Mouse (Mus musculus) kidney, adult 2 months (tissue): Measurements from ENCODE around the gene Cd52.

ENCODE experiments used
- CTCF ChIP-seq: fragments of 200-500 bp; conservative IDR thresholded peaks from 2 replicates; pipeline ENCODE4 v1.5.1; 2011; ENCODE audit warnings: low read depth, mild to moderate bottlenecking, control low read depth, low read length, moderate library complexity, mixed read lengths; ENCODE audit not compliant: insufficient read depth, insufficient read length
- POLR2A ChIP-seq: fragments of 200-500 bp; IDR thresholded peaks from one replicate; pipeline ENCODE4 v1.6.1; 2011; ENCODE audit warnings: low read depth, low read length, control low read depth

DNA sequence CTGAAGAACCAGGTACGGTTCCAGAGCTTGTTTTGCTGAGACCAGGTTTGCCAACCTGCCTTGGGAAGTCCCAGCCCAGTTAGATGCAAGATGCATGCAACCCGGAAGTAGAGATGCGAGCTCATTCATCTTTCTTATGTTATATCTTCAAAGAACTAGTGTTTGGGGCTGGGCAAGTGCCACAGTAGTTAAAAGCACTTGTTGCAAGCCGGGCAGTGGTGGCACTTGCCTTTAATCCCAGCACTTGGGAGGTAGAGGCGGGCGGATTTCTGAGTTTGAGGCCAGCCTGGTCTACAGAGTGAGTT lies 3.7 kb downstream of the Cd52 start:
- no peak for TF ChIP-seq CTCF
- no peak for TF ChIP-seq POLR2A
